Mouse (Mus musculus) ovary, postnatal 14 days (tissue): Measurements from ENCODE around the gene Tnfsf9.
A peak's percentile ranks its signal among the peaks of the same experiment; 100 is the strongest.

Experiments
- DNase-seq: peaks from one replicate; pipeline ENCODE4 v3.0.0; 2022; ENCODE audit warnings: low spot score

Tnfsf9 gene

GRCm38 (mm10) chr17:57105181-57106034 lies at the start of gene Tnfsf9:
Gene Tnfsf9 (plus strand): TSS chr17:57105325.
- no peak for DNase-seq

GRCm38 (mm10) chr17:57056246-57056645 lies 48.9 kb upstream of the Tnfsf9 start:
- no peak for DNase-seq

DNA sequence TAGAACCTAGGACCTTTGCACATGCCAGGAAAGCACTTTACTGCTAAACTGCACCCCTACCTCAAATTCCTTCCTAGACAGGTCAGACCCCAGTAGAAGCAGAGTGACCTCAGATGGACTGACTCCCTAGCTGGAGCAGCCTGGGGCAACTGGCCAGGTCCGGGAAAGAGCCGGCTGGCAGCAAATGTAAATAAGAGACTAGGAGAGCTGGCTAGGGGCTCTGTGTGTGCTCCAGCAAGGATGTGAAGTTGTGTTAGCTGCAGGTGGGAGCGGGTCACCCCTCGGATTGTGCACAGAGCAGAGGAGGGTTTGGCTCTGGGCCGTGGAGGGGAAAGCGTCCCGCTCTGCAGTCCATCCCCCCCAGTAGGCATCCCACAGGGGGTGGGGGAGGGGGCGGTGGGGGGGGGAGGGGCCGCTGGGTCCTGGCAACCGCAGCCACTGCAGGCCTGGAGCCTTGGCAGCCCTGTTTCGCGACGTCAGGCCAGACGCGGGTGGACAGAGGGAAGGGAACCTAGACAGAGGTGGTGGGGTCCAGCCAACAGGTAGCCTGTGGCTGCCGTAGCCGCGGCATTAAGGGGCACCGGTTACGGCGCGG lies 46.1 kb upstream of the Tnfsf9 start, which contains the start of gene Crb3:
Gene Crb3, plus strand, starts transcription at position 215 of the 595 bp plus-strand sequence.
- no peak for DNase-seq

DNA sequence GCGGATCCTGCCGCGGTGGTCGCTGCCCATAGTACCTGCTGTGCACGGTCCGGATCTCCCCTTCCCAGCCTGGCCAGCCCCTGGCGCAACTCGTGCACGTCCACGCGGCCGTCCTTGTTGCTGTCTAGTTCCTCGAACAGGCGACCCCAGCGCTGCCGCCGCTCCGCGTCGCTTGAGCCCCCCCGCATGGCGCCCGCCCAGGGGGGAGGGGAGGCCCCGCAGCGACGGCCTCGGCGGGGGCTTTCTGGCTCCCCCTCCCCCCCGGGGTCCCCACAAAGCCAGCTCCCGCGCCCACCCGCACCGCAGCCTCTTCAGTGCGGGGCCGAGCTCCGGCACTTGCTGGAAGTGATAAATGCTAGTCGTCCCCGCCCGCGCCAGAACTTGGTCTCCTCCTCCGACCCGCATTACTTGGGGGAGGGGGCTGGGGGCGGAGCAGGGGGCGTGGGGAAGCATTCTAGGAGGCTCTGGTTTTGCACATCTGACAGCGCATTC lies 45.6 kb upstream of the Tnfsf9 start, which contains the start of gene Slc25a23:
Gene Slc25a23, minus strand, starts transcription at position 378 of the 492 bp plus-strand sequence.
- DNase-seq, result peak; percentile 61

GRCm38 (mm10) chr17:57060231-57060801 lies 44.8 kb upstream of the Tnfsf9 start:
- peak; percentile 90 for DNase-seq

- no peak for DNase-seq
Observed at GRCm38 (mm10) chr17:57061069-57061468, 44.1 kb upstream of the Tnfsf9 start.

DNA sequence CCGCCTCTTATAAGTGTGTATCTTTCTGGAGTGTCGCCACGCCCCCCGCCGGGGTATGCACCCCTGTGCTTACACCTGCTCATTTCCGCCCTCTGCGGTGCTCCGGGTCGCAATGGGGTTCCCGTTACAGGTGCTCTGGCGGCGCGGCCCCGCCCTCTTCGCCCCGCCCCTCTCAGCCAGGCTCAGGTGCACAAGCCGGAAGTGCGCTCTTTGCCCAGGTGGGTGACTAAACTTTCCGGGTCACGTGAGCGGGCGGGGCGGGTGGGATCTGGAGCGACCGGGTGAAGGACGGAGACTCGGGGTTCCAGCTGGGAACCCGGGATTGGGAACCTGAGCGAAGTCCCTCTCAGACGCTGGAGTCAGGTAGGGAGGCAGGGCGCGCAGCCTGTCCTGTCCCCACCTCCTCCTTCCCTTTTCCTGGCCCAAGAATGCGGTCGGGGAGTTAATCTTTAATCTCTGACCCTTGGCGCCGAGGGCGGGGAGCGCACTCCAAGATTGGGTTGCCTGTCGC lies 43.1 kb upstream of the Tnfsf9 start:
- peak; percentile 29 for DNase-seq

DNA sequence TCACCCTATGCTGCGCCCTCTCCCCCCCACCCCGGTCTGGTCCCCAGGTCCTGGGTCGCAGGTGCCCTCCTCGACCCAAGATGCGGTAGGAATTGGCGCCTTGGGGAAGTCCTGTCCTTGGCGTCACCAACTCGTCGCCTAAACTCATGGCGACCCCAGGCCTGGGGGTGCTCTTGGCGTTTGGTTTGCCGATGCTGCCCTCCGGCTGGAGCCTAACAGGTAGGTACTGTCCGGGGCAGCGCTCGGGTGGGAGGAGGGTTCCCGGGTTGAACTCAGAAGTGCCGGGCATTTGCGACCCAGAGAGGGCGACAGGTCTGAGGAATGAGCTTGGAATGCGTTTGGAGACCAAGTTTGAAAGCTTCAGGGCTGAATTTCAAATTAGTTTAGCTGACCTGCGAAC lies 42.6 kb upstream of the Tnfsf9 start:
- no peak for DNase-seq

- DNase-seq, result no peak
Observed at GRCm38 (mm10) chr17:57063031-57063430, 42.1 kb upstream of the Tnfsf9 start.

DNA sequence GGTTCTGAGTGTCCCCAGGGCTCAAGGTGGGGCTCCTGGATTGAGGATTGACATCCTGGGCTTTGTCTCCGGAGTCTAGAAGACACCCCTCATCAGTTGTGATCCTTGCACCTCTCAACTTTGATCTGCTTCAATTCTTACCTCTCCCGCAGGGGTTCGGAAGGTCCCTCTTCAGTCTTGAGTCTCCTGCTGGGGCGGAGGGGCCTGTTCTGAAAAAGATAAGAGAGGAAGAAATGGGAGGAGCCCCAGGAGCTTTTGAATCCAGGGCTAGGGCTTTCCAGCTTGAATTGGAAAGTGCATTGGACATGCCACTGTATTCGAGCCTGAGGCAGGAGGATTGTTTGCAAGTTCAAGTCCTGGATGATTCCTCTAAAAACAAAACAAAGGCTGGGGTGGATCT lies 38.2 kb upstream of the Tnfsf9 start:
- no peak for DNase-seq

GRCm38 (mm10) chr17:57070272-57070671 lies 34.9 kb upstream of the Tnfsf9 start:
- no peak for DNase-seq

DNA sequence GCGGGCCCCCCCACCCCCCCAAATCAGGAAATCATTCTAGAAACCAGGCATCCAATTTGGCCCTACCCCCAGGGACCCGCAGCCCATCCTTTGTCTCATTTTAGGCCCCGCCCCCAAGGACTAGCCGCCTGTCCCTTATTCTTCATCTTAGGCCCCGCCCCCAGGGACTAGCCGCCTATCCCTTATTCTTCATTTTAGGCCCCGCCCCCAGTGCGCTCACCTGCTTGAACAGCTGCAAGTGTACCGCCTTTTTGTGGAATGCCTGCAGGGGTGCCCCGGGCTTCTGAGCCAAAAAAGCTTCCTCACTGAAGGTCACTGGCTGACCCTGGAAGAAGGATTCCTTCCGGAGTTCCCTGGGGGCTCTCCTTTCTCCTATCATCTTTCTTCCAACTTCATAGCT lies 34.4 kb upstream of the Tnfsf9 start:
- DNase-seq, result no peak

- no peak for DNase-seq
Observed at GRCm38 (mm10) chr17:57076916-57077315, 28.2 kb upstream of the Tnfsf9 start.

- DNase-seq, result no peak
Observed at GRCm38 (mm10) chr17:57078336-57078735, 26.8 kb upstream of the Tnfsf9 start, which contains the start of gene Dennd1c. Gene Dennd1c (minus strand): TSS chr17:57078514.

DNA sequence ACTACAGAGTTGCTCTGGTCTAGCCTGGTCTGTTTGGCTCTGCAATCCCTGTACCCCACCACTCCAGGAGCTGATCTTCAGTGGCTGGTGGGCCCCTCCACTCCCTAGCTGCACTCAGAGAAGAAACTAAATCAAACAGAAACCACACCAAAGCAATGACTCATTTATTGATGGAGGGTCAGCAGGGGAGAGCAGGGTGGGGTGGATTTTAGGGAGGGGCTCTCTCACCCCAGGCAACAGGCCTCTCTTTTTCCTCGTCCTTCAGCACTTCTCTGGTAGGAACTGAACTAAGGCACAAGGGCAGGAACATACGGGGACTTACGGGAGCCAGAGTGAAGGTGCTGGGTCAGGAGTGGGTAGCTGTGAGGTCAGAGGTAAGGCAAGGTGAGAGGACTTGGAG lies 25.2 kb upstream of the Tnfsf9 start:
- DNase-seq, result no peak

DNA sequence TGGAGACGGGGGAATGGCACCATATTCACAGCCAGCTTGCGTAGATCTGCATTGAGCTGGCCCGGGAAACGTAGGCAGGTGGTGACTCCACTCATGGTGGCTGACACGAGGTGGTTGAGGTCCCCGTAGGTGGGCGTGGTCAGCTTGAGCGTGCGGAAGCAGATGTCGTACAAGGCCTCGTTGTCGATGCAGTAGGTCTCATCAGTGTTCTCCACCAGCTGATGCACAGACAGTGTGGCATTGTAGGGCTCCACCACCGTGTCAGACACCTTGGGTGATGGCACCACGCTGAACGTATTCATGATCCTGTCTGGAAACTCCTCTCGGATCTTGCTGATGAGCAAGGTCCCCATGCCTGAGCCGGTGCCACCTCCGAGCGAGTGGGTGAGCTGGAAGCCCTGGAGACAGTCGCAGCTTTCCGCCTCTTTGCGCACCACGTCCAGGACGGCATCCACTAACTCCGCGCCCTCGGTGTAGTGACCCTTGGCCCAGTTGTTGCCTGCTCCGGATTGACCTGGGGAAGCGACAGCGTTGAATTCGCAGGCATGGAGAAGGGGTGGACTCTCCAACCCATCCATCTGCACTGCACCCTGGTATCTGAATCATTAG lies 23.8 kb upstream of the Tnfsf9 start:
- no peak for DNase-seq

- no peak for DNase-seq
Observed at GRCm38 (mm10) chr17:57082481-57082880, 22.6 kb upstream of the Tnfsf9 start.

DNA sequence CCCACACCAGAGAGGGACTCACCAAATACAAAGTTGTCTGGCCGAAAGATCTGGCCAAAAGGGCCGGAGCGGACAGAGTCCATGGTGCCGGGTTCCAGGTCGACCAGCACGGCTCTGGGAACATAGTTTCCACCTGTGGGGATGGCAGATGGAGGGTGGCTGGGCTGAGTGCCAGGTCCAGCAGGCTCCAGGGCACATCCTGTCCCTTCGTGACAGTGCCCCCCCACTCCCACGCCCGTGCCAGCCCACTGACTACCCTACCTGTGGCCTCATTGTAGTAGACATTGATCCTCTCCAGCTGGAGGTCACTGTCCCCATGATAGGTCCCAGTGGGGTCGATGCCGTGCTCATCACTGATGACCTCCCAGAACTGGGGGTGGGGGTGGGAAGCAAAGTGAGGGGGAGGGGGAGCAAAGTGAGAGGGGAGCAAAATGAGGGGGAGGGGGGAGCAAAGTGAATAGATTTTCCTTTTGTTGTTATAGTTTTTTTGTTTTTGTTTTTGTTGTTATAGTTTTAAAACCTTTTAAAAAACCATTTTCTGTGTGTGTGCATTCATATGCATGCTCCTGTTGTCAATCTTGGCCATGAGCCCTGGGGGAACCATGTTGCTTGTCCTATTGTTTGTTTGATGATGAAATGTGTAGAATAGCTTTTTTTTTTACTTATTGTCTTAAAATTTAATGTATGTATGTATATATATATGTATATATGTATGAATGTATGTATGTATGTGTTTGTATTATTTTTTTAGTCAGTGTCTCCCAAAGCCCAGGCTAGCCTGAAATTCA lies 19.0 kb upstream of the Tnfsf9 start:
- DNase-seq, result no peak

DNA sequence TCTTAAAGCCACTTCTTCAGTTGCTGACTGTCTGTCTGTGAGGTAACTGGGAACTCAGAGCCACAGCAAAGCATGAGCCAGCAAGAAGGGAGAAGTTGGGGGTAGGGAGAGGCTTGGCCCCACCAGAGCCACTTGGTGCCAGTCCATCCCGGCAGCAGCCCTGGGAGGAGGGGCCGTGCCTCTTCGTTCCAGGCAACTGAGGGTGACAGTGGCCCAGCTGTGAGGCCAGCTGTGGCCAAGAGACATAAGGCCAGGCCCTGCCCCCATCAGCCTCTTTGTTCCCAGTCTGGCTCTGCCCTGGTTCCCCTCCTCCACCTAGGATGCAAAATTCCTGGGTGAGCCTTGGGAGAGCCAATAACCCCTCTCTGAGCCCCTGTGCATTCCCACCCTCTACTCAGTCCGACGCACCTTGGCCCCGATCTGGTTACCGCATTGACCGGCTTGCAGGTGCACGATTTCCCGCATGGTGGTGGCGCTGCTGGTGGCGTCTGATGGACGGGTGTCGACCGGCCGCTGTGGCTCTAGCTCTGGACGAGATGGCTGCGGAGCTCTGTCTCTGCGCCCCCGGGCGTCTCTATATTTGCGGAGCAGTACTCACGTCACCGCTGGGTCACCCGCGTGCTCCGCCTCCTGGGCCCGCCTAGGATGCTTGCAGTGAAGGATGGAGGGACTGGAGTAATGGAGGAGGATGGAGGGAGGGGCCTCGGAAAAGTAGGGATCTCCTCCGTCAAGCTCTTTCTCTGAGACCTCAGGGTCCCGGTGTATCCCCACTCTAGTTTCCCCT lies 17.9 kb upstream of the Tnfsf9 start, which contains the start of gene Tubb4a:
Gene Tubb4a, minus strand, starts transcription at position 734 of the 784 bp plus-strand sequence.
- no peak for DNase-seq

DNA sequence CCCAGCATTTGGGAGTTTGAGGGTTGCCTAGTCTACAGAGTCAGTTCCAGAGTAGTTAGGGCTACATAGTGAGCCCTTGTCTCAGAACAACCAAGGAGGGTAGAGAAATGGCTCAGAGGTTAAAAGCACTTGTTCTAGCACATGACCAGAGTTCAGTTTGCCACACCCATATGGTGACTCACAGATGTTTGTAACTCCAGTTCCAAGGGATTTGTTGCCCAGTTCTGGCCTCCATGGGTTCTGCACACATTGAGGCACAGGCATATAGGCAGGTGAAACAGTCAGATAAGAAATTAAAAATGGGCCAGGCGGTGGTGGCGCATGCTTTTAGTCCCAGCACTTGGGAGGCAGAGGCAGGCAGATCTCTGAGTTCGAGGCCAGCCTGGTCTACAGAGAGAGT lies 10.9 kb upstream of the Tnfsf9 start:
- no peak for DNase-seq
